ENCODE assay signal across 16 mouse cellular contexts in genomic region chr10:80314494-80315001, GRCm38 (mm10). TPM values are rescaled to one million over a fixed set of nuclear protein-coding genes. Genes with fewer than 3 reads are reported as not detected.
A peak's percentile ranks its signal among the peaks of the same experiment; 100 is the strongest.
DNase-seq lines count a peak whose midpoint lies in the region; ATAC-seq lines count a peak whose summit lies in the region.
"Had no signal": no experiment of that assay in that cellular context is flagged by ENCODE, and none has a peak within 500 bp of the region (broad histone marks: within the 10 kb centered on the region; RNA-seq: fewer than 3 reads in every experiment).

No protein-coding gene starts in this region.

- H3K36me3 ChIP-seq in forebrain, embryonic 11.5 days (ENCODE audit: control insufficient read depth, insufficient read depth, low read length), result peaks cover 3% of the 10 kb centered on the region; the same call in 1 of the 2 replicates
- peaks cover 48% of the 10 kb centered on the region for H3K36me3 ChIP-seq in forebrain, embryonic 16.5 days (ENCODE audit: control insufficient read depth, insufficient read depth)
- H3K36me3 ChIP-seq in midbrain, embryonic 10.5 days, result peaks cover 96% of the 10 kb centered on the region
- H3K36me3 ChIP-seq in midbrain, embryonic 14.5 days (ENCODE audit: control insufficient read depth, insufficient read depth, low read length), result peaks cover 94% of the 10 kb centered on the region
- peaks cover 20% of the 10 kb centered on the region for H3K36me3 ChIP-seq in limb, embryonic 12.5 days

- 60% methylated on average over 16 of the region's 16 CpGs for WGBS in forebrain, embryonic 11.5 days
- 57% methylated on average over 16 of the region's 16 CpGs for WGBS in forebrain, embryonic 16.5 days
- 52% methylated on average over 16 of the region's 16 CpGs for WGBS in midbrain, embryonic 10.5 days
- WGBS in midbrain, embryonic 14.5 days, result 64% methylated on average over 16 of the region's 16 CpGs
- WGBS in limb, embryonic 12.5 days, result 47% methylated on average over 16 of the region's 16 CpGs

- H3K4me1 ChIP-seq in forebrain, embryonic 11.5 days (replicated peaks; ENCODE audit: control insufficient read depth, insufficient read depth, low read length), result peaks cover 15% of the 10 kb centered on the region
- H3K4me1 ChIP-seq in forebrain, embryonic 16.5 days (replicated peaks; ENCODE audit: control insufficient read depth, insufficient read depth, low read length), result peaks cover 34% of the 10 kb centered on the region
- H3K4me1 ChIP-seq in midbrain, embryonic 10.5 days, result peaks cover 40% of the 10 kb centered on the region
- H3K4me1 ChIP-seq in midbrain, embryonic 14.5 days (ENCODE audit: control insufficient read depth, insufficient read depth, low read length), result peaks cover 3% of the 10 kb centered on the region
- H3K4me1 ChIP-seq in limb, embryonic 12.5 days (replicated peaks), result peaks cover 16% of the 10 kb centered on the region

- H3K9ac ChIP-seq in forebrain, embryonic 11.5 days (ENCODE audit: low read length), result no peak overlapping the region
- H3K9ac ChIP-seq in forebrain, embryonic 16.5 days (replicated peaks; ENCODE audit: low read depth, low read length), result no peak overlapping the region
- H3K9ac ChIP-seq in midbrain, embryonic 14.5 days (replicated peaks; ENCODE audit: low read length), result no peak overlapping the region; the same call in 1 of the 2 replicates
- peak overlapping the region; percentile 37; the same call in 1 of the 2 replicates for H3K9ac ChIP-seq in limb, embryonic 12.5 days (replicated peaks)
- H3K9ac ChIP-seq: embryonic facial prominence, embryonic 15.5 days had no signal

- H3K4me2 ChIP-seq in forebrain, embryonic 11.5 days (ENCODE audit: low read depth, low read length, severe bottlenecking), result no peak overlapping the region
- H3K4me2 ChIP-seq in forebrain, embryonic 16.5 days (ENCODE audit: low read length), result no peak overlapping the region
- no peak overlapping the region for H3K4me2 ChIP-seq in midbrain, embryonic 14.5 days (ENCODE audit: low read length)
- H3K4me2 ChIP-seq in limb, embryonic 12.5 days, result no peak overlapping the region
- H3K4me2 ChIP-seq: embryonic facial prominence, embryonic 15.5 days had no signal

- no peak overlapping the region for H3K4me3 ChIP-seq in forebrain, embryonic 11.5 days (ENCODE audit: low read depth, low read length)
- H3K4me3 ChIP-seq in forebrain, embryonic 16.5 days (replicated peaks; ENCODE audit: low read length), result no peak overlapping the region
- H3K4me3 ChIP-seq in midbrain, embryonic 10.5 days, result 0 out of 2 replicates have a peak overlapping the region, but pooled peaks have one; percentile 12
- no peak overlapping the region for H3K4me3 ChIP-seq in midbrain, embryonic 14.5 days (replicated peaks; ENCODE audit: low read depth, low read length)
- H3K4me3 ChIP-seq in limb, embryonic 12.5 days (replicated peaks), result no peak overlapping the region
- H3K4me3 ChIP-seq: embryonic facial prominence, embryonic 15.5 days had no signal

- peak; percentile 59 for DNase-seq in forebrain, embryonic 11.5 days (ENCODE audit: low spot score)
- no peak for DNase-seq in midbrain, embryonic 10.5 days (ENCODE audit: low spot score)
- DNase-seq in midbrain, embryonic 14.5 days, result no peak
- DNase-seq in cerebellum, postnatal 25 days, result peak; percentile 38 to 46
- DNase-seq: adrenal gland, postnatal 36 days; gastrocnemius, postnatal 25 days; heart, postnatal 14 days; kidney, postnatal 14 days; right cerebral cortex, adult 18-20 months had no signal

- ATAC-seq in forebrain, embryonic 11.5 days (replicated peaks; ENCODE audit: low FRiP score), result no peak
- ATAC-seq in forebrain, embryonic 16.5 days, result no peak
- no peak for ATAC-seq in midbrain, embryonic 14.5 days (ENCODE audit: low FRiP score, low TSS enrichment)
- no peak for ATAC-seq in limb, embryonic 12.5 days (ENCODE audit: insufficient number of reproducible peaks, insufficient read depth, low FRiP score, low TSS enrichment, low read depth)
- ATAC-seq in monocyte, adult 5-6 weeks (replicated peaks; ENCODE audit: insufficient number of reproducible peaks, low FRiP score, low TSS enrichment, poor library complexity, severe bottlenecking), result no peak
- ATAC-seq: forebrain, embryonic 14.5 days; intestine, embryonic 16.5 days had no signal

- H3K27me3 ChIP-seq in forebrain, embryonic 11.5 days (ENCODE audit: control insufficient read depth, insufficient read depth, low read length), result peaks cover 16% of the 10 kb centered on the region
- H3K27me3 ChIP-seq in forebrain, embryonic 16.5 days (replicated peaks; ENCODE audit: control insufficient read depth, insufficient read depth, low read length), result no peaks in the 10 kb centered on the region
- H3K27me3 ChIP-seq in midbrain, embryonic 10.5 days (ENCODE audit: low read depth, poor library complexity, severe bottlenecking), result peaks cover 76% of the 10 kb centered on the region
- H3K27me3 ChIP-seq in midbrain, embryonic 14.5 days (ENCODE audit: control insufficient read depth, insufficient read depth, low read length), result no peaks in the 10 kb centered on the region
- peaks cover 86% of the 10 kb centered on the region for H3K27me3 ChIP-seq in limb, embryonic 12.5 days

- H3K9me3 ChIP-seq in forebrain, embryonic 11.5 days (ENCODE audit: control insufficient read depth, low read length), result no peaks in the 10 kb centered on the region
- no peaks in the 10 kb centered on the region for H3K9me3 ChIP-seq in forebrain, embryonic 16.5 days (ENCODE audit: control insufficient read depth, low read length)
- H3K9me3 ChIP-seq in midbrain, embryonic 10.5 days (replicated peaks), result no peaks in the 10 kb centered on the region
- no peaks in the 10 kb centered on the region for H3K9me3 ChIP-seq in midbrain, embryonic 14.5 days (ENCODE audit: control insufficient read depth, low read length)
- H3K9me3 ChIP-seq in limb, embryonic 12.5 days, result no peaks in the 10 kb centered on the region
- H3K9me3 ChIP-seq: embryonic facial prominence, embryonic 15.5 days had no signal

- no peak overlapping the region for H3K27ac ChIP-seq in forebrain, embryonic 11.5 days (ENCODE audit: low read depth, low read length)
- no peak overlapping the region for H3K27ac ChIP-seq in forebrain, embryonic 16.5 days (ENCODE audit: low read length)
- H3K27ac ChIP-seq in midbrain, embryonic 10.5 days (replicated peaks), result no peak overlapping the region
- no peak overlapping the region for H3K27ac ChIP-seq in midbrain, embryonic 14.5 days (replicated peaks; ENCODE audit: low read depth, low read length)
- H3K27ac ChIP-seq in limb, embryonic 12.5 days, result no peak overlapping the region
- H3K27ac ChIP-seq: embryonic facial prominence, embryonic 15.5 days had no signal

RNA-seq across cellular contexts. Expression of gene 2310011J03Rik, which starts 5.8 kb away (rescaled TPM):
- 39.7 and 45.2 TPM in 2 replicates for polyA plus RNA-seq in forebrain, embryonic 11.5 days (2014; fragmentation: Nextera tagmentation; extraction: Ambion mirVana)
- polyA plus RNA-seq in forebrain, embryonic 16.5 days (2015; fragmentation: Nextera tagmentation; extraction: Ambion mirVana), result 32.5 and 34.2 TPM in 2 replicates
- polyA plus RNA-seq in midbrain, embryonic 10.5 days (2016; fragmentation: Nextera tagmentation; extraction: Ambion mirVana), result 57.3 TPM in 2 replicates
- 20.4 and 21.6 TPM in 2 replicates for polyA plus RNA-seq in midbrain, embryonic 14.5 days (2014; fragmentation: Nextera tagmentation; extraction: Ambion mirVana)
- polyA plus RNA-seq in limb, embryonic 12.5 days (2016; fragmentation: Nextera tagmentation; extraction: Ambion mirVana), result 48.1 and 50.5 TPM in 2 replicates
- 23.5 to 28.1 TPM (median 27.6 TPM) in 3 replicates for total RNA-seq in monocyte, adult 5-6 weeks (2017)

RNA-seq across cellular contexts. Expression of gene Pcsk4, which starts 14.8 kb away (rescaled TPM):
- 3.8 and 4.5 TPM in 2 replicates for polyA plus RNA-seq in forebrain, embryonic 11.5 days (2014; fragmentation: Nextera tagmentation; extraction: Ambion mirVana)
- polyA plus RNA-seq in forebrain, embryonic 16.5 days (2015; fragmentation: Nextera tagmentation; extraction: Ambion mirVana), result 3.1 and 3.9 TPM in 2 replicates
- polyA plus RNA-seq in midbrain, embryonic 10.5 days (2016; fragmentation: Nextera tagmentation; extraction: Ambion mirVana), result 3.3 and 4.2 TPM in 2 replicates
- polyA plus RNA-seq in midbrain, embryonic 14.5 days (2014; fragmentation: Nextera tagmentation; extraction: Ambion mirVana), result 2.5 and 3.5 TPM in 2 replicates
- 6.3 and 6.6 TPM in 2 replicates for polyA plus RNA-seq in limb, embryonic 12.5 days (2016; fragmentation: Nextera tagmentation; extraction: Ambion mirVana)
- 0.57 TPM in 1 of 3 replicates, not detected in the others for total RNA-seq in monocyte, adult 5-6 weeks (2017)
- total RNA-seq: neutrophil, adult 5-6 weeks had no signal

RNA-seq across cellular contexts. Expression of gene Reep6, which starts 15.2 kb away (rescaled TPM):
- 7.0 and 8.0 TPM in 2 replicates for polyA plus RNA-seq in forebrain, embryonic 11.5 days (2014; fragmentation: Nextera tagmentation; extraction: Ambion mirVana)
- polyA plus RNA-seq in forebrain, embryonic 16.5 days (2015; fragmentation: Nextera tagmentation; extraction: Ambion mirVana), result 2.2 and 3.2 TPM in 2 replicates
- 9.1 and 11.5 TPM in 2 replicates for polyA plus RNA-seq in midbrain, embryonic 10.5 days (2016; fragmentation: Nextera tagmentation; extraction: Ambion mirVana)
- 5.3 and 7.3 TPM in 2 replicates for polyA plus RNA-seq in midbrain, embryonic 14.5 days (2014; fragmentation: Nextera tagmentation; extraction: Ambion mirVana)
- 4.1 and 4.6 TPM in 2 replicates for polyA plus RNA-seq in limb, embryonic 12.5 days (2016; fragmentation: Nextera tagmentation; extraction: Ambion mirVana)
- total RNA-seq in monocyte, adult 5-6 weeks (2017), result not detected in 3 replicates
- total RNA-seq: neutrophil, adult 5-6 weeks had no signal

RNA-seq across cellular contexts. Expression of gene Apc2, which starts 18.8 kb away (rescaled TPM):
- polyA plus RNA-seq in forebrain, embryonic 11.5 days (2014; fragmentation: Nextera tagmentation; extraction: Ambion mirVana), result 75.5 and 77.7 TPM in 2 replicates
- 222 and 234 TPM in 2 replicates for polyA plus RNA-seq in forebrain, embryonic 16.5 days (2015; fragmentation: Nextera tagmentation; extraction: Ambion mirVana)
- polyA plus RNA-seq in midbrain, embryonic 10.5 days (2016; fragmentation: Nextera tagmentation; extraction: Ambion mirVana), result 28.3 and 61.6 TPM in 2 replicates
- polyA plus RNA-seq in midbrain, embryonic 14.5 days (2014; fragmentation: Nextera tagmentation; extraction: Ambion mirVana), result 241 and 259 TPM in 2 replicates
- 4.7 and 5.3 TPM in 2 replicates for polyA plus RNA-seq in limb, embryonic 12.5 days (2016; fragmentation: Nextera tagmentation; extraction: Ambion mirVana)
- 2.3 TPM in 1 of 3 replicates, not detected in the others for total RNA-seq in monocyte, adult 5-6 weeks (2017)

RNA-seq across cellular contexts. Expression of gene Rps15, which starts 22.3 kb away (rescaled TPM):
- 858 and 895 TPM in 2 replicates for polyA plus RNA-seq in forebrain, embryonic 11.5 days (2014; fragmentation: Nextera tagmentation; extraction: Ambion mirVana)
- 531 and 538 TPM in 2 replicates for polyA plus RNA-seq in forebrain, embryonic 16.5 days (2015; fragmentation: Nextera tagmentation; extraction: Ambion mirVana)
- 889 and 1,053 TPM in 2 replicates for polyA plus RNA-seq in midbrain, embryonic 10.5 days (2016; fragmentation: Nextera tagmentation; extraction: Ambion mirVana)
- 622 and 707 TPM in 2 replicates for polyA plus RNA-seq in midbrain, embryonic 14.5 days (2014; fragmentation: Nextera tagmentation; extraction: Ambion mirVana)
- polyA plus RNA-seq in limb, embryonic 12.5 days (2016; fragmentation: Nextera tagmentation; extraction: Ambion mirVana), result 926 and 930 TPM in 2 replicates
- total RNA-seq in monocyte, adult 5-6 weeks (2017), result 1,267 to 1,604 TPM (median 1,393 TPM) in 3 replicates

Comparison
In these comparisons a context has a peak if more than half of its experiments do, and no peak if none do; other contexts are left out.
1. DNase-seq: peak in forebrain, embryonic 11.5 days (single experiment) and cerebellum, postnatal 25 days (2 of 2); none in midbrain, embryonic 10.5 days (single experiment) and midbrain, embryonic 14.5 days (single experiment).